ENCODE assay signal across 9 mouse cellular contexts in the genomic region with DNA sequence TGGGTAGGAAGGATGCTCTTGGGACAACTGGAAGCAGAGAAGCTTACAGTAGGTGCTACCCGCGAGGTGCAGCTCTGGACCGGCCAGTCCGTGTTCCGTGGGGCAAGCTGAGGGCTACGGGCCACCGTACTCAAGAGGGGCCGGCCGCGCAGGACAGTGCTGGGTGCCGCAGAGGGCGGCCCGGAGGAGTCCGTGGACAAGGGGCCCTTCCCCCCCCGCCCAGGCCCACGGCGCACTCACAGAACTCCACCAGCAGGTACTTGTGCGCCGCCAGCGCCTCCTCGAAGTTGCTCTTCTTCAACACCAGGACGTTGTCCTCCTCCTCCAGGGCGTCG. TPM values are rescaled to one million over a fixed set of nuclear protein-coding genes. Genes with fewer than 3 reads are reported as not detected.
DNase-seq lines count a peak whose midpoint lies in the region; ATAC-seq and TF ChIP-seq lines count a peak whose summit lies in the region.
"Had no signal": no experiment of that assay in that cellular context is flagged by ENCODE, and none has a peak within 500 bp of the region (broad histone marks: within the 10 kb centered on the region; RNA-seq: fewer than 3 reads in every experiment).

No protein-coding gene starts in this region.

- peaks cover 30% of the 10 kb centered on the region for H3K4me1 ChIP-seq in forebrain, embryonic 10.5 days
- H3K4me1 ChIP-seq in liver, embryonic 13.5 days (replicated peaks) = peaks cover 73% of the 10 kb centered on the region

- intact Hi-C loops in gastrocnemius, adult 2 months (cut with DNase I) = loop anchor here (1.0 kb wide), 1 partner anchor 21 kb away; a partner anchor contains a TSS

- H3K36me3 ChIP-seq in forebrain, embryonic 10.5 days (replicated peaks) = peaks cover 54% of the 10 kb centered on the region
- H3K36me3 ChIP-seq in liver, embryonic 13.5 days = peaks cover 41% of the 10 kb centered on the region

- H3K27ac ChIP-seq in gastrocnemius, adult 2 months = peak overlapping the region; percentile 99
- peak overlapping the region; percentile 95 for H3K27ac ChIP-seq in forebrain, embryonic 10.5 days
- H3K27ac ChIP-seq in liver, embryonic 13.5 days = peak overlapping the region; percentile 90

- TF ChIP-seq CTCF in gastrocnemius, adult 2 months (IDR thresholded peaks at IDR 0.05) = no peak

- no peaks in the 10 kb centered on the region for H3K9me3 ChIP-seq in forebrain, embryonic 10.5 days
- H3K9me3 ChIP-seq in liver, embryonic 13.5 days (replicated peaks) = no peaks in the 10 kb centered on the region

- H3K9ac ChIP-seq in liver, embryonic 13.5 days = peak overlapping the region; percentile 95

- DNase-seq in gastrocnemius, adult 2 months = no peak
- no peak for DNase-seq in gastrocnemius, postnatal 25 days
- peak; percentile 31 for DNase-seq in 3T3-L1 (ENCODE audit: low read depth, low spot score)
- no peak for DNase-seq in forebrain, embryonic 10.5 days (ENCODE audit: extremely low spot score, low spot score)
- DNase-seq in liver, embryonic 13.5 days = no peak
- DNase-seq in adrenal gland, postnatal 10 days = no peak
- no peak for DNase-seq in testis, postnatal 10 days (ENCODE audit: low spot score)
- no peak for DNase-seq in natural killer cell, adult 2 months (ENCODE audit: low spot score in 2 of 2)

- H3K27me3 ChIP-seq in forebrain, embryonic 10.5 days (ENCODE audit: poor library complexity, severe bottlenecking) = no peaks in the 10 kb centered on the region
- no peaks in the 10 kb centered on the region for H3K27me3 ChIP-seq in liver, embryonic 13.5 days

- H3K4me2 ChIP-seq in liver, embryonic 13.5 days = peak overlapping the region; percentile 93

- ATAC-seq in liver, embryonic 13.5 days (ENCODE audit: low read depth) = peak; percentile 2

- WGBS in forebrain, embryonic 10.5 days = under 1% methylated on average over 24 of the region's 24 CpGs
- WGBS in liver, embryonic 13.5 days (ENCODE audit: insufficient replicate concordance) = 0% methylated on average over 22 of the region's 24 CpGs

- peak overlapping the region; percentile 76 for H3K4me3 ChIP-seq in gastrocnemius, adult 2 months
- H3K4me3 ChIP-seq in forebrain, embryonic 10.5 days = peak overlapping the region; percentile 95
- H3K4me3 ChIP-seq in liver, embryonic 13.5 days (replicated peaks) = peak overlapping the region; percentile 96

RNA-seq across cellular contexts. Expression of a gene that starts 0.7 kb away (rescaled TPM):
- total RNA-seq in gastrocnemius, adult 2 months (2021) = 100 to 1,000 TPM; 201 to 240 TPM
- total RNA-seq in gastrocnemius, postnatal 25 days (2021) = 100 to 1,000 TPM; 192 to 198 TPM
- 485 and 533 TPM in 2 replicates for polyA plus RNA-seq in forebrain, embryonic 10.5 days (2016; fragmentation: Nextera tagmentation; extraction: Ambion mirVana)
- 403 and 453 TPM in 2 replicates for polyA plus RNA-seq in liver, embryonic 13.5 days (2015; fragmentation: Nextera tagmentation; extraction: Ambion mirVana)
- total RNA-seq in adrenal gland, postnatal 10 days (2021) = 100 to 1,000 TPM; 424 to 571 TPM

RNA-seq across cellular contexts. Expression of a gene that starts 9.0 kb away (rescaled TPM):
- total RNA-seq in gastrocnemius, adult 2 months (2021) = 10 to 100 TPM; 72.1 to 89.6 TPM
- 10 to 100 TPM; 80.1 to 95.2 TPM for total RNA-seq in gastrocnemius, postnatal 25 days (2021)
- polyA plus RNA-seq in forebrain, embryonic 10.5 days (2016; fragmentation: Nextera tagmentation; extraction: Ambion mirVana) = 744 and 753 TPM in 2 replicates
- 258 and 276 TPM in 2 replicates for polyA plus RNA-seq in liver, embryonic 13.5 days (2015; fragmentation: Nextera tagmentation; extraction: Ambion mirVana)
- 100 to 1,000 TPM; 281 to 286 TPM for total RNA-seq in adrenal gland, postnatal 10 days (2021)

RNA-seq across cellular contexts. Expression of a gene that starts 21.5 kb away (rescaled TPM):
- total RNA-seq in gastrocnemius, adult 2 months (2021) = 100 to 1,000 TPM; 188 to 418 TPM
- total RNA-seq in gastrocnemius, postnatal 25 days (2021) = 100 to 1,000 TPM in 1 of 2 experiments, 10 to 100 TPM in 1; 92.3 to 377 TPM
- polyA plus RNA-seq in forebrain, embryonic 10.5 days (2016; fragmentation: Nextera tagmentation; extraction: Ambion mirVana) = not detected in 2 replicates
- 0.22 TPM in 1 of 2 replicates, not detected in the other for polyA plus RNA-seq in liver, embryonic 13.5 days (2015; fragmentation: Nextera tagmentation; extraction: Ambion mirVana)
- 10 to 100 TPM in 1 of 2 experiments, 1 to 10 TPM in 1; 7.1 to 21.8 TPM for total RNA-seq in adrenal gland, postnatal 10 days (2021)
- total RNA-seq: hematopoietic stem cell, adult 5-6 weeks had no signal

RNA-seq across cellular contexts. Expression of a gene that starts 22.9 kb away (rescaled TPM):
- 10 to 100 TPM; 21.7 to 22.1 TPM for total RNA-seq in gastrocnemius, adult 2 months (2021)
- 10 to 100 TPM; 21.4 to 23.7 TPM for total RNA-seq in gastrocnemius, postnatal 25 days (2021)
- 205 and 212 TPM in 2 replicates for polyA plus RNA-seq in forebrain, embryonic 10.5 days (2016; fragmentation: Nextera tagmentation; extraction: Ambion mirVana)
- 45.7 and 46.9 TPM in 2 replicates for polyA plus RNA-seq in liver, embryonic 13.5 days (2015; fragmentation: Nextera tagmentation; extraction: Ambion mirVana)
- total RNA-seq in adrenal gland, postnatal 10 days (2021) = 10 to 100 TPM; 60.0 to 62.2 TPM

RNA-seq across cellular contexts. Expression of a gene that starts 25.8 kb away (rescaled TPM):
- total RNA-seq in gastrocnemius, adult 2 months (2021) = 10 to 100 TPM; 36.0 to 44.7 TPM
- total RNA-seq in gastrocnemius, postnatal 25 days (2021) = 10 to 100 TPM; 39.1 to 40.5 TPM
- polyA plus RNA-seq in forebrain, embryonic 10.5 days (2016; fragmentation: Nextera tagmentation; extraction: Ambion mirVana) = 618 and 646 TPM in 2 replicates
- polyA plus RNA-seq in liver, embryonic 13.5 days (2015; fragmentation: Nextera tagmentation; extraction: Ambion mirVana) = 379 and 416 TPM in 2 replicates
- total RNA-seq in adrenal gland, postnatal 10 days (2021) = 100 to 1,000 TPM; 112 to 114 TPM

Comparison
In these comparisons a context has a peak if more than half of its experiments do, and no peak if none do; other contexts are left out.
1. RNA of a gene that starts 21.5 kb away (total RNA-seq): 188 to 418 TPM in gastrocnemius, adult 2 months and 92.3 to 377 TPM in gastrocnemius, postnatal 25 days; 7.1 to 21.8 TPM in adrenal gland, postnatal 10 days; every median in the first group is over 4 times any median in the second.
2. Peak in every context shown above with its lines, with median percentiles within 50 percentile points of each other: H3K27ac ChIP-seq and H3K4me3 ChIP-seq.